ENCODE assay signal across 7 mouse cellular contexts in genomic region chr17:26137751-26138130, GRCm38 (mm10). TPM values are rescaled to one million over a fixed set of nuclear protein-coding genes. Genes with fewer than 3 reads are reported as not detected.
DNase-seq lines count a peak whose midpoint lies in the region; ATAC-seq and TF ChIP-seq lines count a peak whose summit lies in the region.

No protein-coding gene starts in this region.

- H3K9me3 ChIP-seq in lung, embryonic 15.5 days, result no peaks in the 10 kb centered on the region
- no peaks in the 10 kb centered on the region for H3K9me3 ChIP-seq in limb, embryonic 10.5 days (replicated peaks)

- TF ChIP-seq CTCF in olfactory bulb, adult 2 months (IDR thresholded peaks at IDR 0.05; ENCODE audit: insufficient read depth, low read depth, low read length), result no peak

- peak overlapping the region; percentile 80 for H3K4me3 ChIP-seq in lung, embryonic 15.5 days
- H3K4me3 ChIP-seq in limb, embryonic 10.5 days, result peak overlapping the region; percentile 87
- H3K4me3 ChIP-seq in olfactory bulb, adult 2 months (ENCODE audit: insufficient read depth, low read depth, low read length), result peak overlapping the region; percentile 96; the same call in 1 of the 2 replicates

- peaks cover 3% of the 10 kb centered on the region; the same call in 1 of the 2 replicates for H3K36me3 ChIP-seq in lung, embryonic 15.5 days
- peaks cover 24% of the 10 kb centered on the region for H3K36me3 ChIP-seq in limb, embryonic 10.5 days

- no peaks in the 10 kb centered on the region for H3K27me3 ChIP-seq in lung, embryonic 15.5 days
- no peaks in the 10 kb centered on the region for H3K27me3 ChIP-seq in limb, embryonic 10.5 days (ENCODE audit: low read depth, poor library complexity, severe bottlenecking)

- H3K9ac ChIP-seq in lung, embryonic 15.5 days, result peak overlapping the region; percentile 43; the same call in 1 of the 2 replicates

- ATAC-seq in lung, embryonic 15.5 days (ENCODE audit: borderline replicate concordance, extremely low read depth, low FRiP score, low TSS enrichment), result no peak
- ATAC-seq in erythroblast, adult 5-6 weeks (replicated peaks; ENCODE audit: low FRiP score, poor library complexity, severe bottlenecking), result 0 out of 2 replicates have a peak, but pooled peaks have one; percentile 3

- H3K4me2 ChIP-seq in lung, embryonic 15.5 days, result peak overlapping the region; percentile 67

- intact Hi-C loops in left cerebral cortex, postnatal 36 days (cut with DNase I), result loop anchor here (5.0 kb wide), 1 partner anchor 105 kb away; the partner anchor contains the start of gene Fam234a

- WGBS in lung, embryonic 15.5 days, result 65% methylated on average over 2 of the region's 2 CpGs
- 76% methylated on average over 2 of the region's 2 CpGs for WGBS in limb, embryonic 10.5 days
- 75% methylated on average over 2 of the region's 2 CpGs for whole genome bisulfite sequencing in olfactory bulb, adult 2 months

- no peak for DNase-seq in lung, postnatal 25 days (ENCODE audit: low spot score)
- DNase-seq in limb, embryonic 10.5 days (ENCODE audit: low spot score), result no peak
- DNase-seq in left cerebral cortex, postnatal 36 days (ENCODE audit: low spot score in 2 of 2), result no peak
- no peak for DNase-seq in thymus, adult 18-20 months

- H3K4me1 ChIP-seq in lung, embryonic 15.5 days, result peaks cover 23% of the 10 kb centered on the region
- peaks cover 21% of the 10 kb centered on the region for H3K4me1 ChIP-seq in limb, embryonic 10.5 days
- H3K4me1 ChIP-seq in olfactory bulb, adult 2 months (ENCODE audit: control insufficient read depth, insufficient read depth, low read length), result peaks cover under 1% of the 10 kb centered on the region; the same call in 1 of the 2 replicates

- H3K27ac ChIP-seq in lung, embryonic 15.5 days, result peak overlapping the region; percentile 95; the same call in 1 of the 2 replicates
- peak overlapping the region; percentile 96 for H3K27ac ChIP-seq in limb, embryonic 10.5 days
- H3K27ac ChIP-seq in olfactory bulb, adult 2 months (ENCODE audit: insufficient read depth, low read depth, low read length), result peak overlapping the region; percentile 4; the same call in 1 of the 2 replicates

- no peak for TF ChIP-seq POLR2A in olfactory bulb, adult 2 months (IDR thresholded peaks at IDR 0.05; ENCODE audit: insufficient read depth, low read depth, low read length)

RNA-seq across cellular contexts. Expression of gene Axin1, which starts 0.7 kb away (rescaled TPM):
- 16.5 and 18.9 TPM in 2 replicates for polyA plus RNA-seq in lung, embryonic 15.5 days (2015; fragmentation: Nextera tagmentation; extraction: Ambion mirVana)
- 5.6 and 6.3 TPM in 2 replicates for total RNA-seq in erythroblast, adult 5-6 weeks (2015; ENCODE audit: low replicate concordance)
- total RNA-seq in erythroblast, adult 5-6 weeks (2017; ENCODE audit: low replicate concordance), result 29.1 and 33.9 TPM in 2 replicates
- polyA plus RNA-seq in limb, embryonic 10.5 days (2016; fragmentation: Nextera tagmentation; extraction: Ambion mirVana), result 11.5 and 14.2 TPM in 2 replicates
- polyA plus RNA-seq in olfactory bulb, adult 2 months (2012; ENCODE audit: insufficient read depth, insufficient read length, low replicate concordance, missing spikeins), result not detected in 2 replicates
- 10 to 100 TPM; 22.5 to 25.1 TPM for total RNA-seq in left cerebral cortex, postnatal 36 days (2021)

RNA-seq across cellular contexts. Expression of gene Mrpl28, which starts 14.4 kb away (rescaled TPM):
- 209 and 210 TPM in 2 replicates for polyA plus RNA-seq in lung, embryonic 15.5 days (2015; fragmentation: Nextera tagmentation; extraction: Ambion mirVana)
- 21.7 and 22.6 TPM in 2 replicates for total RNA-seq in erythroblast, adult 5-6 weeks (2015; ENCODE audit: low replicate concordance)
- total RNA-seq in erythroblast, adult 5-6 weeks (2017; ENCODE audit: low replicate concordance), result 10.1 and 11.0 TPM in 2 replicates
- polyA plus RNA-seq in limb, embryonic 10.5 days (2016; fragmentation: Nextera tagmentation; extraction: Ambion mirVana), result 302 and 336 TPM in 2 replicates
- polyA plus RNA-seq in olfactory bulb, adult 2 months (2012; ENCODE audit: insufficient read depth, insufficient read length, low replicate concordance, missing spikeins), result not detected in 2 replicates
- 10 to 100 TPM; 60.5 to 70.3 TPM for total RNA-seq in left cerebral cortex, postnatal 36 days (2021)

RNA-seq across cellular contexts. Expression of gene Tmem8, which starts 24.6 kb away (rescaled TPM):
- polyA plus RNA-seq in lung, embryonic 15.5 days (2015; fragmentation: Nextera tagmentation; extraction: Ambion mirVana), result 1.9 and 2.7 TPM in 2 replicates
- 9.6 and 13.2 TPM in 2 replicates for total RNA-seq in erythroblast, adult 5-6 weeks (2015; ENCODE audit: low replicate concordance)
- 4.3 and 5.0 TPM in 2 replicates for total RNA-seq in erythroblast, adult 5-6 weeks (2017; ENCODE audit: low replicate concordance)
- 0.53 and 0.56 TPM in 2 replicates for polyA plus RNA-seq in limb, embryonic 10.5 days (2016; fragmentation: Nextera tagmentation; extraction: Ambion mirVana)
- not detected in 2 replicates for polyA plus RNA-seq in olfactory bulb, adult 2 months (2012; ENCODE audit: insufficient read depth, insufficient read length, low replicate concordance, missing spikeins)
- total RNA-seq in left cerebral cortex, postnatal 36 days (2021), result 10 to 100 TPM; 13.9 to 14.0 TPM

RNA-seq across cellular contexts. Expression of gene Nme4, which starts 42.3 kb away (rescaled TPM):
- 85.0 and 92.3 TPM in 2 replicates for polyA plus RNA-seq in lung, embryonic 15.5 days (2015; fragmentation: Nextera tagmentation; extraction: Ambion mirVana)
- 10.0 and 15.9 TPM in 2 replicates for total RNA-seq in erythroblast, adult 5-6 weeks (2015; ENCODE audit: low replicate concordance)
- 4.2 and 5.2 TPM in 2 replicates for total RNA-seq in erythroblast, adult 5-6 weeks (2017; ENCODE audit: low replicate concordance)
- 163 and 186 TPM in 2 replicates for polyA plus RNA-seq in limb, embryonic 10.5 days (2016; fragmentation: Nextera tagmentation; extraction: Ambion mirVana)
- polyA plus RNA-seq in olfactory bulb, adult 2 months (2012; ENCODE audit: insufficient read depth, insufficient read length, low replicate concordance, missing spikeins), result not detected in 2 replicates
- total RNA-seq in left cerebral cortex, postnatal 36 days (2021), result 1 to 10 TPM; 3.5 to 4.4 TPM

RNA-seq across cellular contexts. Expression of gene Decr2, which starts 47.6 kb away (rescaled TPM):
- 32.3 and 34.0 TPM in 2 replicates for polyA plus RNA-seq in lung, embryonic 15.5 days (2015; fragmentation: Nextera tagmentation; extraction: Ambion mirVana)
- 3.1 TPM in 1 of 2 replicates, not detected in the other for total RNA-seq in erythroblast, adult 5-6 weeks (2015; ENCODE audit: low replicate concordance)
- total RNA-seq in erythroblast, adult 5-6 weeks (2017; ENCODE audit: low replicate concordance), result 0.42 and 3.2 TPM in 2 replicates
- polyA plus RNA-seq in limb, embryonic 10.5 days (2016; fragmentation: Nextera tagmentation; extraction: Ambion mirVana), result 23.0 and 26.3 TPM in 2 replicates
- polyA plus RNA-seq in olfactory bulb, adult 2 months (2012; ENCODE audit: insufficient read depth, insufficient read length, low replicate concordance, missing spikeins), result not detected in 2 replicates
- 10 to 100 TPM; 27.3 to 32.1 TPM for total RNA-seq in left cerebral cortex, postnatal 36 days (2021)

Comparison
In these comparisons a context has a peak if more than half of its experiments do, and no peak if none do; other contexts are left out.
1. H3K27ac ChIP-seq: peak in every context shown above with its lines; median percentile 96 in limb, embryonic 10.5 days; 95 in lung, embryonic 15.5 days; 4 in olfactory bulb, adult 2 months.
2. RNA of gene Axin1, which starts 0.7 kb away (polyA plus RNA-seq): 16.5 to 18.9 TPM in lung, embryonic 15.5 days and 11.5 to 14.2 TPM in limb, embryonic 10.5 days; not detected in olfactory bulb, adult 2 months; every median in the first group is over 10 times any median in the second.
3. Peak in every context shown above with its lines, with median percentiles within 50 percentile points of each other: H3K4me3 ChIP-seq.